Mouse (Mus musculus): ENCODE data around the gene Mien1.

DNA sequence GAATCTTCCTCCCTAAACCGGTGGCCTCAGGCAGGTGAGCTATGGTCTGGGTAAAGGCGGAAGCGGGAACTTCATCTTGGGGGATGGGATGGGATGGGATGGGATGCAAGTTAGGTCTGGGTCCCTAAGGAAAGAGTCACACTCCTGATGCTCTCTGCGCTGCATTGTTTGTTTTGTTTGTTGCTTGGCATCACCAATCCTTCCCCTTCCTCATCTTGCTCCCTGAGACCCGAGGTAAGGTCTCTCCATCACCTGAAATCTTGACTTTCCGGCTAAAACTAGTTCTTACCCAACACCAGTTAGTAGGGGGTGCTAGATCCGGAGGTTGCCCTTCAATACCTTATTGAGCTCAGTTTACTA, 8.7 kb upstream of the Mien1 start:
- TF ChIP-seq CTCF (IDR thresholded peaks at IDR 0.05; ENCODE audit: low read depth) (no peak), EP300 (IDR thresholded peaks at IDR 0.05; ENCODE audit: low read depth) (no peak)

Measured in liver, postnatal 0 days (tissue).